Mouse (Mus musculus): ENCODE results near the gene Col8a1. TPM values are rescaled to one million over a fixed set of nuclear protein-coding genes. Genes with fewer than 3 reads are reported as not detected.

The Col8a1 gene
- polyA plus RNA-seq, 1 experiment from 2014 or later, result 1.7 TPM

GRCm38 (mm10) chr16:57694694-57695093 is 59.8 kb downstream of the Col8a1 start:
- no peak overlapping the region for H3K9ac ChIP-seq (replicated peaks; ENCODE audit: low read depth, low read length)
- H3K27me3 ChIP-seq (replicated peaks; ENCODE audit: control insufficient read depth, insufficient read depth, low read length), result no peaks in the 10 kb centered on the region
- H3K4me2 ChIP-seq (ENCODE audit: low read length), result no peak overlapping the region
- H3K27ac ChIP-seq (ENCODE audit: low read length), result no peak overlapping the region
- no peaks in the 10 kb centered on the region for H3K36me3 ChIP-seq (ENCODE audit: control insufficient read depth, insufficient read depth)
- H3K4me3 ChIP-seq (replicated peaks; ENCODE audit: low read length), result no peak overlapping the region
- WGBS, result 7% methylated on average over 1 of the region's 1 CpGs
- H3K9me3 ChIP-seq (ENCODE audit: control insufficient read depth, low read length), result no peaks in the 10 kb centered on the region
- H3K4me1 ChIP-seq (replicated peaks; ENCODE audit: control insufficient read depth, insufficient read depth, low read length), result no peaks in the 10 kb centered on the region
- ATAC-seq, result no peak

- Histone ChIP-seq H3K4me3 (replicated peaks; ENCODE audit: low read length) (no peak overlapping the region), H3K4me2 (ENCODE audit: low read length) (no peak overlapping the region), H3K9ac (replicated peaks; ENCODE audit: low read depth, low read length) (no peak overlapping the region), H3K27me3 (replicated peaks; ENCODE audit: control insufficient read depth, insufficient read depth, low read length) (no peaks in the 10 kb centered on the region), H3K36me3 (ENCODE audit: control insufficient read depth, insufficient read depth) (no peaks in the 10 kb centered on the region), H3K9me3 (ENCODE audit: control insufficient read depth, low read length) (no peaks in the 10 kb centered on the region), H3K4me1 (replicated peaks; ENCODE audit: control insufficient read depth, insufficient read depth, low read length) (no peaks in the 10 kb centered on the region), H3K27ac (ENCODE audit: low read length) (no peak overlapping the region)
- ATAC-seq, result no peak
- 91% methylated on average over 2 of the region's 2 CpGs for WGBS
Observed at GRCm38 (mm10) chr16:57693906-57694522, 60.5 kb downstream of the Col8a1 start.

GRCm38 (mm10) chr16:57685790-57686399 is 68.6 kb downstream of the Col8a1 start:
- no peak overlapping the region for H3K9ac ChIP-seq (replicated peaks; ENCODE audit: low read depth, low read length)
- H3K4me3 ChIP-seq (replicated peaks; ENCODE audit: low read length), result no peak overlapping the region
- 53% methylated on average over 5 of the region's 5 CpGs for WGBS
- no peaks in the 10 kb centered on the region for H3K27me3 ChIP-seq (replicated peaks; ENCODE audit: control insufficient read depth, insufficient read depth, low read length)
- no peaks in the 10 kb centered on the region for H3K36me3 ChIP-seq (ENCODE audit: control insufficient read depth, insufficient read depth)
- no peaks in the 10 kb centered on the region for H3K9me3 ChIP-seq (ENCODE audit: control insufficient read depth, low read length)
- H3K4me1 ChIP-seq (replicated peaks; ENCODE audit: control insufficient read depth, insufficient read depth, low read length), result no peaks in the 10 kb centered on the region
- H3K4me2 ChIP-seq (ENCODE audit: low read length), result no peak overlapping the region
- no peak for ATAC-seq
- H3K27ac ChIP-seq (ENCODE audit: low read length), result no peak overlapping the region

- Histone ChIP-seq H3K4me1 (replicated peaks; ENCODE audit: control insufficient read depth, insufficient read depth, low read length) (no peaks in the 10 kb centered on the region), H3K9me3 (ENCODE audit: control insufficient read depth, low read length) (no peaks in the 10 kb centered on the region), H3K9ac (replicated peaks; ENCODE audit: low read depth, low read length) (no peak overlapping the region), H3K4me3 (replicated peaks; ENCODE audit: low read length) (no peak overlapping the region), H3K27me3 (replicated peaks; ENCODE audit: control insufficient read depth, insufficient read depth, low read length) (no peaks in the 10 kb centered on the region), H3K4me2 (ENCODE audit: low read length) (no peak overlapping the region), H3K27ac (ENCODE audit: low read length) (no peak overlapping the region), H3K36me3 (ENCODE audit: control insufficient read depth, insufficient read depth) (no peaks in the 10 kb centered on the region)
- ATAC-seq, result no peak
- WGBS, result 70% methylated on average over 2 of the region's 2 CpGs
Observed at GRCm38 (mm10) chr16:57672251-57672650, 82.3 kb downstream of the Col8a1 start.

GRCm38 (mm10) chr16:57671637-57672036 is 82.9 kb downstream of the Col8a1 start:
- no peaks in the 10 kb centered on the region for H3K9me3 ChIP-seq (ENCODE audit: control insufficient read depth, low read length)
- no peak overlapping the region for H3K9ac ChIP-seq (replicated peaks; ENCODE audit: low read depth, low read length)
- 81% methylated on average over 2 of the region's 2 CpGs for WGBS
- H3K27ac ChIP-seq (ENCODE audit: low read length), result no peak overlapping the region
- H3K27me3 ChIP-seq (replicated peaks; ENCODE audit: control insufficient read depth, insufficient read depth, low read length), result no peaks in the 10 kb centered on the region
- H3K4me2 ChIP-seq (ENCODE audit: low read length), result no peak overlapping the region
- H3K36me3 ChIP-seq (ENCODE audit: control insufficient read depth, insufficient read depth), result no peaks in the 10 kb centered on the region
- ATAC-seq, result no peak
- no peaks in the 10 kb centered on the region for H3K4me1 ChIP-seq (replicated peaks; ENCODE audit: control insufficient read depth, insufficient read depth, low read length)
- no peak overlapping the region for H3K4me3 ChIP-seq (replicated peaks; ENCODE audit: low read length)

- H3K4me3 ChIP-seq (replicated peaks; ENCODE audit: low read length), result no peak overlapping the region
- no peaks in the 10 kb centered on the region for H3K9me3 ChIP-seq (ENCODE audit: control insufficient read depth, low read length)
- H3K27ac ChIP-seq (ENCODE audit: low read length), result no peak overlapping the region
- WGBS, result 11% methylated on average over 3 of the region's 3 CpGs
- no peak overlapping the region for H3K4me2 ChIP-seq (ENCODE audit: low read length)
- H3K4me1 ChIP-seq (replicated peaks; ENCODE audit: control insufficient read depth, insufficient read depth, low read length), result no peaks in the 10 kb centered on the region
- ATAC-seq, result no peak
- H3K9ac ChIP-seq (replicated peaks; ENCODE audit: low read depth, low read length), result no peak overlapping the region
- H3K36me3 ChIP-seq (ENCODE audit: control insufficient read depth, insufficient read depth), result no peaks in the 10 kb centered on the region
- H3K27me3 ChIP-seq (replicated peaks; ENCODE audit: control insufficient read depth, insufficient read depth, low read length), result no peaks in the 10 kb centered on the region
Observed at GRCm38 (mm10) chr16:57669348-57669747, 85.2 kb downstream of the Col8a1 start.

- H3K4me1 ChIP-seq (replicated peaks; ENCODE audit: control insufficient read depth, insufficient read depth, low read length), result no peaks in the 10 kb centered on the region
Observed at GRCm38 (mm10) chr16:57662661-57663060, 91.9 kb downstream of the Col8a1 start.

GRCm38 (mm10) chr16:57649888-57650287 is 104.6 kb downstream of the Col8a1 start:
- no peaks in the 10 kb centered on the region for H3K36me3 ChIP-seq (ENCODE audit: control insufficient read depth, insufficient read depth)

More at GRCm38 (mm10) chr16:57662661-57663060, 91.9 kb downstream of the Col8a1 start:
- no peak for ATAC-seq
- no peaks in the 10 kb centered on the region for H3K9me3 ChIP-seq (ENCODE audit: control insufficient read depth, low read length)
- H3K4me3 ChIP-seq (replicated peaks; ENCODE audit: low read length), result no peak overlapping the region
- H3K27me3 ChIP-seq (replicated peaks; ENCODE audit: control insufficient read depth, insufficient read depth, low read length), result no peaks in the 10 kb centered on the region
- H3K4me2 ChIP-seq (ENCODE audit: low read length), result no peak overlapping the region
- no peaks in the 10 kb centered on the region for H3K36me3 ChIP-seq (ENCODE audit: control insufficient read depth, insufficient read depth)
- WGBS, result 80% methylated on average over 3 of the region's 3 CpGs
- H3K9ac ChIP-seq (replicated peaks; ENCODE audit: low read depth, low read length), result no peak overlapping the region
- H3K27ac ChIP-seq (ENCODE audit: low read length), result no peak overlapping the region

GRCm38 (mm10) chr16:57641346-57641885 is 113.1 kb downstream of the Col8a1 start:
- no peak overlapping the region for H3K4me3 ChIP-seq (replicated peaks; ENCODE audit: low read length)
- H3K27me3 ChIP-seq (replicated peaks; ENCODE audit: control insufficient read depth, insufficient read depth, low read length), result no peaks in the 10 kb centered on the region
- H3K4me2 ChIP-seq (ENCODE audit: low read length), result no peak overlapping the region
- no peaks in the 10 kb centered on the region for H3K36me3 ChIP-seq (ENCODE audit: control insufficient read depth, insufficient read depth)
- H3K27ac ChIP-seq (ENCODE audit: low read length), result no peak overlapping the region
- 67% methylated on average over 10 of the region's 10 CpGs for WGBS
- ATAC-seq, result no peak
- H3K9me3 ChIP-seq (ENCODE audit: control insufficient read depth, low read length), result no peaks in the 10 kb centered on the region
- no peaks in the 10 kb centered on the region for H3K4me1 ChIP-seq (replicated peaks; ENCODE audit: control insufficient read depth, insufficient read depth, low read length)
- no peak overlapping the region for H3K9ac ChIP-seq (replicated peaks; ENCODE audit: low read depth, low read length)

More at GRCm38 (mm10) chr16:57649888-57650287, 104.6 kb downstream of the Col8a1 start:
- no peak overlapping the region for H3K4me3 ChIP-seq (replicated peaks; ENCODE audit: low read length)
- H3K27me3 ChIP-seq (replicated peaks; ENCODE audit: control insufficient read depth, insufficient read depth, low read length), result no peaks in the 10 kb centered on the region
- no peak for ATAC-seq
- H3K4me1 ChIP-seq (replicated peaks; ENCODE audit: control insufficient read depth, insufficient read depth, low read length), result no peaks in the 10 kb centered on the region
- H3K9ac ChIP-seq (replicated peaks; ENCODE audit: low read depth, low read length), result no peak overlapping the region
- H3K4me2 ChIP-seq (ENCODE audit: low read length), result no peak overlapping the region
- WGBS, result 74% methylated on average over 2 of the region's 2 CpGs
- no peak overlapping the region for H3K27ac ChIP-seq (ENCODE audit: low read length)
- no peaks in the 10 kb centered on the region for H3K9me3 ChIP-seq (ENCODE audit: control insufficient read depth, low read length)
